Mouse (Mus musculus) bone marrow, adult 2 months (tissue): ENCODE results near the gene Fes.

Experiments
- CTCF ChIP-seq: fragments of 200-500 bp; IDR thresholded peaks from 2 replicates; pipeline ENCODE4 v1.5.1; 2011; ENCODE audit warnings: low read length, control low read depth; ENCODE audit not compliant: control insufficient read depth, insufficient read depth
- POLR2A ChIP-seq: fragments of 200-500 bp; IDR thresholded peaks from 2 replicates; pipeline ENCODE4 v1.6.1; 2011; ENCODE audit warnings: low read depth, mild to moderate bottlenecking, control low read depth, low read length, borderline replicate concordance; ENCODE audit not compliant: control insufficient read depth

GRCm38 (mm10) chr7:80424722-80425121 lies 37.0 kb upstream of the Fes start:
- TF ChIP-seq POLR2A: no peak
- peak; percentile 54 for TF ChIP-seq CTCF
